Mouse (Mus musculus) urinary bladder, adult 18-20 months (tissue): Measurements from ENCODE around the gene Pam16.
"Not testable (repeated sequence)": the region's sequence is repeated elsewhere in the genome, so short reads cannot be mapped to it uniquely, and the experiment has no call there.

Experiments
- DNase-seq, 2 experiments: peaks; one replicate each; pipeline ENCODE4 v3.0.0; 2022; ENCODE audit warnings: low spot score in 2 of 2, mixed read lengths in 2 of 2

The Pam16 gene

GRCm38 (mm10) chr16:4592909-4593875, 31.6 kb downstream of the Pam16 start:
- DNase-seq: no peak

- no peak for DNase-seq
Measured at GRCm38 (mm10) chr16:4590236-4590635, 34.6 kb downstream of the Pam16 start.

- no peak for DNase-seq
Measured at GRCm38 (mm10) chr16:4587516-4588210, 37.1 kb downstream of the Pam16 start.

- peak; percentile 91 to 97 for DNase-seq
Measured at GRCm38 (mm10) chr16:4586531-4587123, 38.2 kb downstream of the Pam16 start.

GRCm38 (mm10) chr16:4585642-4586530, 38.9 kb downstream of the Pam16 start:
- no peak for DNase-seq

- no peak for DNase-seq
Measured at GRCm38 (mm10) chr16:4584438-4584837, 40.4 kb downstream of the Pam16 start.

GRCm38 (mm10) chr16:4583807-4584206, 41.0 kb downstream of the Pam16 start:
- no peak for DNase-seq

GRCm38 (mm10) chr16:4581179-4581578, 43.6 kb downstream of the Pam16 start:
- not testable (repeated sequence) for DNase-seq

- DNase-seq: no peak
Measured at GRCm38 (mm10) chr16:4578630-4579029, 46.2 kb downstream of the Pam16 start.

GRCm38 (mm10) chr16:4576873-4577272, 47.9 kb downstream of the Pam16 start:
- DNase-seq: no peak

- no peak for DNase-seq
Measured at GRCm38 (mm10) chr16:4576038-4576437, 48.8 kb downstream of the Pam16 start.

GRCm38 (mm10) chr16:4570737-4571136, 54.1 kb downstream of the Pam16 start:
- no peak for DNase-seq

- DNase-seq: peak; percentile 67 to 78
Measured at GRCm38 (mm10) chr16:4567912-4568311, 56.9 kb downstream of the Pam16 start.
